Mouse (Mus musculus) kidney, postnatal 10 days (tissue): ENCODE data around the gene Camk2b.

Source experiments
- DNase-seq: peaks from one replicate; pipeline ENCODE4 v3.0.0; 2021; ENCODE audit warnings: mixed read lengths

The Camk2b gene

GRCm38 (mm10) chr11:6048208-6048607, 18.0 kb downstream of the Camk2b start:
- no peak for DNase-seq

- DNase-seq: no peak
Measured at GRCm38 (mm10) chr11:6038929-6039328, 27.2 kb downstream of the Camk2b start.

GRCm38 (mm10) chr11:6037686-6038085, 28.5 kb downstream of the Camk2b start:
- no peak for DNase-seq

- no peak for DNase-seq
Measured at GRCm38 (mm10) chr11:6037198-6037597, 29.0 kb downstream of the Camk2b start.

GRCm38 (mm10) chr11:6036477-6036876, 29.7 kb downstream of the Camk2b start:
- DNase-seq: no peak

GRCm38 (mm10) chr11:6035521-6035920, 30.6 kb downstream of the Camk2b start:
- no peak for DNase-seq

GRCm38 (mm10) chr11:6034740-6035139, 31.4 kb downstream of the Camk2b start:
- no peak for DNase-seq

- DNase-seq: no peak
Measured at GRCm38 (mm10) chr11:6033801-6034200, 32.4 kb downstream of the Camk2b start.

- DNase-seq: peak; percentile 59
Measured at GRCm38 (mm10) chr11:6033147-6033546, 33.0 kb downstream of the Camk2b start.

- DNase-seq: no peak
Measured at GRCm38 (mm10) chr11:6030650-6031049, 35.5 kb downstream of the Camk2b start.

GRCm38 (mm10) chr11:6029790-6030189, 36.4 kb downstream of the Camk2b start:
- DNase-seq: no peak

- no peak for DNase-seq
Measured at GRCm38 (mm10) chr11:6028911-6029310, 37.3 kb downstream of the Camk2b start.

GRCm38 (mm10) chr11:6026361-6026760, 39.8 kb downstream of the Camk2b start:
- peak; percentile 61 for DNase-seq

GRCm38 (mm10) chr11:6024923-6025652, 41.1 kb downstream of the Camk2b start:
- no peak for DNase-seq

- DNase-seq: no peak
Measured at GRCm38 (mm10) chr11:6020897-6021839, 45.0 kb downstream of the Camk2b start.

GRCm38 (mm10) chr11:6020360-6020759, 45.8 kb downstream of the Camk2b start:
- DNase-seq: no peak

- DNase-seq: no peak
Measured at GRCm38 (mm10) chr11:6018218-6019010, 47.7 kb downstream of the Camk2b start.

GRCm38 (mm10) chr11:6017484-6018140, 48.5 kb downstream of the Camk2b start:
- no peak for DNase-seq

- DNase-seq: no peak
Measured at GRCm38 (mm10) chr11:6016797-6017395, 49.3 kb downstream of the Camk2b start.

- peak; percentile 60 for DNase-seq
Measured at GRCm38 (mm10) chr11:6016368-6016767, 49.8 kb downstream of the Camk2b start.

GRCm38 (mm10) chr11:6015011-6015431, 51.1 kb downstream of the Camk2b start:
- DNase-seq: no peak

- no peak for DNase-seq
Measured at GRCm38 (mm10) chr11:6013359-6013758, 52.8 kb downstream of the Camk2b start.
